Mouse (Mus musculus) CD4-positive, CD25-positive, alpha-beta regulatory T cell, adult 9 weeks (primary cell): Measurements from ENCODE around the gene Zfp358. TPM values are rescaled to one million over a fixed set of nuclear protein-coding genes. Genes with fewer than 3 reads are reported as not detected.

Source experiments
- polyA plus RNA-seq: library from polyadenylated mRNA; unstranded; fragments of 100-300 nt; shearing (Covaris generic); gene quantifications from one replicate; pipeline ENCODE4 v1.2.1, GENCODE M21; 2017

Gene Zfp358
- polyA plus RNA-seq, result 3.1 TPM

GRCm38 (mm10) chr8:3492901-3493844 is at the start of gene Zfp358:
Zfp358 (plus strand) TSS chr8:3493138.

GRCm38 (mm10) chr8:3467006-3467885 is 25.7 kb upstream of the Zfp358 start, which contains the start of gene Pex11g:
Pex11g (minus strand) TSS chr8:3467680.

GRCm38 (mm10) chr8:3470562-3470961 is 22.4 kb upstream of the Zfp358 start, which contains the start of gene Tex45:
Tex45 (plus strand) TSS chr8:3470862.

GRCm38 (mm10) chr8:3500235-3501090 is 7.5 kb downstream of the Zfp358 start, which contains the start of gene Mcoln1:
Mcoln1 (plus strand) TSS chr8:3500457.

GRCm38 (mm10) chr8:3515260-3515671 is 22.3 kb downstream of the Zfp358 start, which contains the start of gene Pnpla6:
Pnpla6 (plus strand) TSS chr8:3515384.

Other genes with a start within 250 kb of the Zfp358 start
- 25.0 TPM for gene Insr, start 213.5 kb upstream of the Zfp358 start, polyA plus RNA-seq
- 82.3 TPM for gene A430078G23Rik, start 139.7 kb upstream of the Zfp358 start, polyA plus RNA-seq
- 47.6 TPM for gene Arhgef18, start 100.1 kb upstream of the Zfp358 start, polyA plus RNA-seq
- 6.5 TPM for gene Pex11g, start 25.5 kb upstream of the Zfp358 start, polyA plus RNA-seq
- gene Tex45, start 22.3 kb upstream of the Zfp358 start, polyA plus RNA-seq, result not detected
- gene Mcoln1, start 7.3 kb downstream of the Zfp358 start, polyA plus RNA-seq, result 20.7 TPM
- 55.6 TPM for gene Pnpla6, start 22.2 kb downstream of the Zfp358 start, polyA plus RNA-seq
- not detected for gene C330021F23Rik, start 74.9 kb downstream of the Zfp358 start, polyA plus RNA-seq
- gene Camsap3, start 94.2 kb downstream of the Zfp358 start, polyA plus RNA-seq, result 0.06 TPM
- 139 TPM for gene Xab2, start 128.2 kb downstream of the Zfp358 start, polyA plus RNA-seq
- gene Pet100, start 128.4 kb downstream of the Zfp358 start, polyA plus RNA-seq, result 142 TPM
- gene Pcp2, start 132.4 kb downstream of the Zfp358 start, polyA plus RNA-seq, result not detected
- 252 TPM for gene Stxbp2, start 137.8 kb downstream of the Zfp358 start, polyA plus RNA-seq
- gene Retn, start 162.6 kb downstream of the Zfp358 start, polyA plus RNA-seq, result not detected
- not detected for gene Mcemp1, start 172.6 kb downstream of the Zfp358 start, polyA plus RNA-seq
- not detected for gene Fcor, start 179.2 kb downstream of the Zfp358 start, polyA plus RNA-seq
- 38.9 TPM for gene Trappc5, start 183.2 kb downstream of the Zfp358 start, polyA plus RNA-seq
- 1.1 TPM for gene Fcer2a, start 201.0 kb downstream of the Zfp358 start, polyA plus RNA-seq
- gene Clec4g, start 227.5 kb downstream of the Zfp358 start, polyA plus RNA-seq, result not detected